Mouse (Mus musculus): ENCODE data around the gene Elfn2. TPM values are rescaled to one million over a fixed set of nuclear protein-coding genes. Genes with fewer than 3 reads are reported as not detected.
A peak's percentile ranks its signal among the peaks of the same experiment; 100 is the strongest.

The Elfn2 gene
- polyA plus RNA-seq, 1 experiment from 2014 or later: 0.21 TPM

DNA sequence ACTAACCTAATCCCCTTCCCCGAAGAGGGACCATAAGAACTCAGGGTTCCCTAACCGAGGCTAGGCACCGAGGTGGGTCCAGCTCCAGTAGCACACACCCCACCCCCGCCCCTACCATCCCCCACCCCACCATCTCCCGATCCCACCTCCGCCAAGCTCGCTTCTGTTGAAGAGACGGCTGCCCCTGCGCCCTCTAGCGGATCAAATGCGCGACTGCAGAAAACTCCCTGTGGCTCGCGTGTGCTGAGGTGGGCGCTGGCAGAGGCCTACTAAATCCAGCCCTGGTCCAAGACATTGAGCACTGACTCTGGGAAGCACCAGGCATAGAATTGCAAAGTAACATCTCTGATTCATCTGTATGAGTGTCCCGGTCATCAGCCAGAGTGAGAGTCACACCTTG is 1.5 kb upstream of the Elfn2 start:
- peaks cover 70% of the 10 kb centered on the region for H3K27me3 ChIP-seq
- H3K4me1 ChIP-seq: peaks cover 16% of the 10 kb centered on the region
- H3K9ac ChIP-seq: no peak overlapping the region
- ATAC-seq (ENCODE audit: insufficient number of reproducible peaks, low FRiP score, low TSS enrichment, low read depth): no peak
- no peaks in the 10 kb centered on the region for H3K36me3 ChIP-seq
- no peak overlapping the region for H3K27ac ChIP-seq (replicated peaks)
- WGBS: 4% methylated on average over 16 of the region's 16 CpGs
- no peaks in the 10 kb centered on the region for H3K9me3 ChIP-seq (replicated peaks)
- no peak overlapping the region for H3K4me3 ChIP-seq (replicated peaks)
- H3K4me2 ChIP-seq (replicated peaks): peak overlapping the region; percentile 12; the same call in 1 of the 2 replicates

DNA sequence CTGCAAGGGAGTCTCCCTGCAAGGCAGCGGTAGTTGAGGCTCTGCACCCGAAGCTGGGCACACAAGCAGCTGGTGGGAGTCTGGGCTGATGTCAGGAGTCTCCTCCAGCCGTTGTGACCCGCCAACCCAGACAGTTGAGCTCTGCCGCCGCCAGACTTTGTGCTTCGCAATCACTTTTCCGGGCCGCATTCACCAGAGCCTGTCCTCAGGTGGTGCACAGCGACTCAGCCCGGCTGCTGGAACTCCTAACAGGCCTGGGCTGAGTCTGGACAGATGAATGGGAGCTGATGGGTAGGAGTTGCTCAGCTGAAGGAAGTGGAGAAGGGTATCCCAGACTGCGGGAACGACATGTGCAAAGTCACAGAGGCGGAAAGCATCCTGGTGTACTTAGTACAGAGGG is 845 bp upstream of the Elfn2 start:
- Histone ChIP-seq H3K4me2 (replicated peaks) (no peak overlapping the region), H3K4me1 (peaks cover 16% of the 10 kb centered on the region), H3K27ac (replicated peaks) (no peak overlapping the region), H3K9ac (no peak overlapping the region), H3K27me3 (peaks cover 76% of the 10 kb centered on the region), H3K9me3 (replicated peaks) (no peaks in the 10 kb centered on the region), H3K36me3 (no peaks in the 10 kb centered on the region), H3K4me3 (replicated peaks) (no peak overlapping the region)
- ATAC-seq (ENCODE audit: insufficient number of reproducible peaks, low FRiP score, low TSS enrichment, low read depth): no peak
- WGBS: 9% methylated on average over 14 of the region's 14 CpGs

DNA sequence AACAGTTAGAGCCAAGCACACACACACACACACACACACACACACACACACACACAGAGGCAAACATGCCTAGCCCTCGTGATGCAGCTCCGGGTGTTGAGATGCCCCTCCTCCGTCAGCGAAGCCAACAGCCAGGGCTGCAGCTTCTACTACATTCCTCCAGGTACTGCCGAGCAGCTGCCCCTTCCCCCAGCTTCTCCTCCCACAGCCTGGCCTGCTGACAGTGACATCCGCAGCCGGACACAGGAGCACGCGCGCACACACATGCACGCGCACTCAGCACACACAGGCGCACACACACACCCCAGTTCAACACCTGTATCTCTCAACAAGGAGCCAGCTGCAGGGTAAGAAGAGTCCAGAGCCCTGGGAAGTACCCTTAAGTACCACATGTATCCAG is 1.6 kb downstream of the Elfn2 start:
- Histone ChIP-seq H3K9me3 (replicated peaks) (no peaks in the 10 kb centered on the region), H3K27me3 (peaks cover 92% of the 10 kb centered on the region), H3K36me3 (no peaks in the 10 kb centered on the region), H3K27ac (replicated peaks) (no peak overlapping the region), H3K4me1 (peaks cover 23% of the 10 kb centered on the region), H3K9ac (no peak overlapping the region), H3K4me2 (replicated peaks) (no peak overlapping the region), H3K4me3 (replicated peaks) (no peak overlapping the region)
- ATAC-seq (ENCODE audit: insufficient number of reproducible peaks, low FRiP score, low TSS enrichment, low read depth): no peak
- 54% methylated on average over 13 of the region's 13 CpGs for WGBS

DNA sequence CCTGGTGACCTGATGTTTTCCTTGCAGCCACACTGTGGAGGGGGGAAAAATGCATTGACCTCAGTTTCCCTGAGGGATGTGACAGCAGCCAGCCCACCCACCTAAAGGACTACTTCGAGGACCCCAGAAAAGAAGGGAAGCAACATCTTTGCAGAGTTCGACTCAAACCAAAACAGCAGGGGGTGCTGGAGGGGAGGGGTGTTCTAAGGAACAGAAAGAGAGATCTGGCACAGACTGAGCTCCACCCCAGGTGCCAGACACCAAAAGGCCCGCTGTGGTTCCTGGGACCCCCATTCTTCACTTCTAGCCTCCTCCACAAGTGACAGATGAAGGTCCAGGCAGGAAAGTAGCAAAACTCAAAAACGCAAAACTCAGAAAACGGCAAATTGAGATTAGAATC is 2.7 kb downstream of the Elfn2 start:
- Histone ChIP-seq H3K4me1 (peaks cover 23% of the 10 kb centered on the region), H3K27ac (replicated peaks) (no peak overlapping the region), H3K4me2 (replicated peaks) (no peak overlapping the region), H3K9ac (no peak overlapping the region), H3K4me3 (replicated peaks) (no peak overlapping the region), H3K36me3 (no peaks in the 10 kb centered on the region), H3K27me3 (peaks cover 98% of the 10 kb centered on the region), H3K9me3 (replicated peaks) (no peaks in the 10 kb centered on the region)
- 46% methylated on average over 5 of the region's 5 CpGs for WGBS
- no peak for ATAC-seq (ENCODE audit: insufficient number of reproducible peaks, low FRiP score, low TSS enrichment, low read depth)

DNA sequence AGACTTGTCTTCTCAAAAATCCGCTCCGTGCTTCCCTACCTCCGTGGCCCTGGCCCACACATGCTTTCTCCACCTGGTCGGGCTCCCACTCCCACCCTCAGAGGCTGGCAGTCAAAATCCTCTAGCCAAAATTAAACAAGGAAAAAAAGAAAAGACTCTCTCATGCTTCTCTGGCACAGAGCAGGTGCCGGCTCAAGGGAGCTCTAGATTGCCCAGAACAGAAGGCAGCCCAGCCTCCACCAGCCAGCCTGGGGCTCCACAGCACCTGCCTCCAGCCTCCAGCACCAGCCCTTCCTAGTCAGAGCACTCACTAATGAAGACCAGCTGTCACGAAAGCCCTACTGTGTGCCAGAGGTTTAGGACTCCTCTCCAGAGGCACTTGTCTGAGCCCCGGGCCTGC is 4.8 kb downstream of the Elfn2 start:
- H3K27me3 ChIP-seq: peaks cover 87% of the 10 kb centered on the region
- H3K4me3 ChIP-seq (replicated peaks): no peak overlapping the region
- no peak overlapping the region for H3K9ac ChIP-seq
- H3K4me1 ChIP-seq: peaks cover 16% of the 10 kb centered on the region
- no peak overlapping the region for H3K4me2 ChIP-seq (replicated peaks)
- WGBS: 70% methylated on average over 7 of the region's 7 CpGs
- no peaks in the 10 kb centered on the region for H3K36me3 ChIP-seq
- no peak for ATAC-seq (ENCODE audit: insufficient number of reproducible peaks, low FRiP score, low TSS enrichment, low read depth)
- no peak overlapping the region for H3K27ac ChIP-seq (replicated peaks)
- no peaks in the 10 kb centered on the region for H3K9me3 ChIP-seq (replicated peaks)

DNA sequence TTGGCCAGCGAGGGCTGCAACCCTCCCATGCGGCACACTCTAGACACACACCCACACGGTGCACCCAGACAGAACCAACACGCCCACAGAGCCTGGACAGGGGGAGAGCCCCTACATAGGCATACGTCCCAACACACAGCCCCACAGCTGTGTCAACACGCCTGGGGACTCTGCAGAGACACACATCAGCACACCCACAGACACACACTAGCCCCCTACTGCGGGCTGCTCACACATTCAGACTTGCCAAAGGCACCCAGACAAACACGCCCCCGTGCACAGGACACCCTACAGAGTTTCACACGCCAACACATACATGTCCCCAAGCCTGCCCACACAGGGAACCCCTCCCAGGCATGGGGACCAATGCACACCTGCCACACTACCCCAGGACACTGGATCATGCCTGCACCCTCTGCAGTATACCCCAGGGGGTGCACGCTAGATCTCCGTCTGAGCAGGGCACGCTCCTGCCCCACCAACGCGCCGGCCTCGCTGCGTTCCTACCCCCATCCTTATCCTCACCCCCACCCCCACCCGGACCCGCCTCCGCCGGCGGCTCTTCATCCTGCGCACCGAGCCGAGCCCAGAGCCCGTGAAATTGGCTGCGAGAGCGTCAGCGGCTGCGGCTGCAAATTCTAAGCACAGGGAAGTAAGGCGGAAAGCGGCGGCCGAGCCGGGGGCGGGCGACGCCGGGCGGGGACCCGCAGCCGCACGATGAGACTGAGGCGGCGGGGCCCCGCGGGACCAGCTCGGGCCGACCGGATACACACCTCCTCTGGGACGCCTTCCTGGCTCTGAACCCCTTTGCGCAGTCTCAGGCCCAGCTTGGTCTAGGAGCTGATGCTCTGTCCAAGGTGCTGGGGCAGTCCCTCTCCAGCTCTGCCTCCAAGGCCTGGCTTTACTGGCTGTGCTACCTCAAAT is 6.0 kb downstream of the Elfn2 start:
- H3K36me3 ChIP-seq: no peaks in the 10 kb centered on the region
- no peak for ATAC-seq (ENCODE audit: insufficient number of reproducible peaks, low FRiP score, low TSS enrichment, low read depth)
- H3K4me3 ChIP-seq (replicated peaks): peak overlapping the region; percentile 12
- H3K4me2 ChIP-seq (replicated peaks): peak overlapping the region; percentile 44
- H3K4me1 ChIP-seq: peaks cover 6% of the 10 kb centered on the region
- 9% methylated on average over 53 of the region's 53 CpGs for WGBS
- peaks cover 76% of the 10 kb centered on the region for H3K27me3 ChIP-seq
- H3K9ac ChIP-seq: no peak overlapping the region
- no peak overlapping the region for H3K27ac ChIP-seq (replicated peaks)
- H3K9me3 ChIP-seq (replicated peaks): no peaks in the 10 kb centered on the region

DNA sequence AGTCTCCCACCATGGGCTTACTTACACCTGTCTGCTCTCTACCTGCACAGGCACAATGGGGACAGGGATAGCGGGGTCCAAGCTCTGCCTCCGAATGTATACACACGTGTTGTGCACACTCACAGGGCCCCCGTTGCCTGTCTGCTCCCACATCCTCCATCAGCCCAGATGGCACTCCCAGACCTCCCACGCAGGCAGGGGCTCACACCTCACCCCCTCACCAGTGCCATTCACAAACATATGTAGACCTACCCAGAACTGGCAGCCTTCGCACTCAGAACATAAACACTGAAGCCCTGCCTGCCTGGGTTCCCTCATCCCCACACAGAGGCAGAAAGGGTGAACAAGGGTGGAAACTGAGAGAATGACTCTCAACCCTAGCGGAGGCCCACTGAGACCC is 6.6 kb downstream of the Elfn2 start:
- WGBS: 73% methylated on average over 7 of the region's 7 CpGs
- Histone ChIP-seq H3K4me2 (replicated peaks) (no peak overlapping the region), H3K27me3 (peaks cover 69% of the 10 kb centered on the region), H3K4me1 (peaks cover 6% of the 10 kb centered on the region), H3K27ac (replicated peaks) (no peak overlapping the region), H3K4me3 (replicated peaks) (no peak overlapping the region), H3K9ac (no peak overlapping the region), H3K36me3 (no peaks in the 10 kb centered on the region), H3K9me3 (replicated peaks) (no peaks in the 10 kb centered on the region)
- no peak for ATAC-seq (ENCODE audit: insufficient number of reproducible peaks, low FRiP score, low TSS enrichment, low read depth)

DNA sequence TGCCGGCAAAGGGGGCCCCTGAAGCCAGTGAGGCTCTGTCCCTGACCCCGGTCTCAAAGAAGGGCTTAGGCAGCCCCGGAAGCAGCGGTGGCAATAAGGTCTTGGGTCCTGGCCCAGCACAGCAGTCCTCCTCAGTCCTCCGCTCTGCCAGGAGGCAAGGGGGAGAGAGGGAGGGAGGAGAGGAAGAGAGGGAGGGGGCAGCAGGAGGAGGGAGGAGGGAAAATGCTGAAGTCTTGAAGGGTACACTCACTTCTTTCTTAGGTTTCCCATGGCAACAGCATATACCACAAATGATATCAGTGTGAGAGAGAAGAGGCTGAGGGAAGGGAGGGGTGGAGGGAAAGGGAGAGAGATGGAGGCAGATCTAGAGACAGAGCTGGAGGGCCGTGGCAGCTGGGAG is 7.9 kb downstream of the Elfn2 start:
- no peaks in the 10 kb centered on the region for H3K9me3 ChIP-seq (replicated peaks)
- 33% methylated on average over 6 of the region's 6 CpGs for WGBS
- H3K9ac ChIP-seq: no peak overlapping the region
- ATAC-seq (ENCODE audit: insufficient number of reproducible peaks, low FRiP score, low TSS enrichment, low read depth): no peak
- H3K4me3 ChIP-seq (replicated peaks): no peak overlapping the region
- H3K27ac ChIP-seq (replicated peaks): no peak overlapping the region
- H3K36me3 ChIP-seq: no peaks in the 10 kb centered on the region
- H3K4me1 ChIP-seq: peaks cover 6% of the 10 kb centered on the region
- no peak overlapping the region for H3K4me2 ChIP-seq (replicated peaks)
- peaks cover 56% of the 10 kb centered on the region for H3K27me3 ChIP-seq

DNA sequence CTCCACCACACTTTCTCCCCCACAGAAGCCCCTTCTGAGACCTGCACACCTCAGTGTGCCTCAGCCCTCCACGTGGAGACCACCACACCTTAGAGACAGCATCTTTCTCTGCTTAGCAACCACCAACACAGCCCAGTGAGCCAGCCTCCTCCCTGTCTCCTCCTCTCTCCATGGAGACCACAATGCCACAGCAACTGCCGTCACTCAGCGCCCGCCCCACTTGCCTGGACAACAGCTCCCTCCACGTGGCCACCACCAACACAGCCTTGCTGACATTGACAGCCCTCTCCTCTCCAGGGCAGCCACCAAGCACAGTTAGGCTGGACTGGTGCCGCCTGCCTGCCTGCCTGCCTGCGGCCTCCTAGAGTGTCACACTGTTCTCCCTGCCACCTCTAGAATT is 8.8 kb downstream of the Elfn2 start:
- Histone ChIP-seq H3K4me2 (replicated peaks) (no peak overlapping the region), H3K36me3 (no peaks in the 10 kb centered on the region), H3K9ac (no peak overlapping the region), H3K4me1 (peaks cover 6% of the 10 kb centered on the region), H3K4me3 (replicated peaks) (no peak overlapping the region), H3K27ac (replicated peaks) (no peak overlapping the region), H3K27me3 (peaks cover 48% of the 10 kb centered on the region), H3K9me3 (replicated peaks) (no peaks in the 10 kb centered on the region)
- 28% methylated on average over 7 of the region's 7 CpGs for WGBS
- ATAC-seq (ENCODE audit: insufficient number of reproducible peaks, low FRiP score, low TSS enrichment, low read depth): no peak

DNA sequence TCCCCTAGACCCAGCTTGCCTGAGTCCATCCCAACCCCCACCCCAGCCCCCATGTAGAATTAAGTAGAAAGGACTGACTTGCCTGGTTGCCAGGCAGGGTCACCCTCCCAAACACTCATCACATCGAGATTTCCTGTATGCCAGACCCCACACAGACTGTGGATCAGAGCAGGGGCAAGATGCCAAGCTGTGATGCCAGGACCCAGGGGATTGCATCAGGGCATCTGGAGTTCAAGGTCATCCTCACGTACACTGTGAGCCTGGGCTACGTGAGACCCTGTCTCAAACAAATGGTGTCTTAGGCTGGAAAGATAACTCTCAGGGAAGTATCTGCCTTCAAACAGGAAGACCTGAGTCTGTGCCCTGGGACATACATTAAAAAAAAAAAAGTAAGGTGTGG is 11.9 kb downstream of the Elfn2 start:
- WGBS: 53% methylated on average over 3 of the region's 3 CpGs
- Histone ChIP-seq H3K4me3 (replicated peaks) (no peak overlapping the region), H3K4me2 (replicated peaks) (no peak overlapping the region), H3K4me1 (no peaks in the 10 kb centered on the region), H3K9ac (no peak overlapping the region), H3K27me3 (peaks cover 16% of the 10 kb centered on the region), H3K36me3 (no peaks in the 10 kb centered on the region), H3K27ac (replicated peaks) (no peak overlapping the region), H3K9me3 (replicated peaks) (no peaks in the 10 kb centered on the region)
- no peak for ATAC-seq (ENCODE audit: insufficient number of reproducible peaks, low FRiP score, low TSS enrichment, low read depth)

DNA sequence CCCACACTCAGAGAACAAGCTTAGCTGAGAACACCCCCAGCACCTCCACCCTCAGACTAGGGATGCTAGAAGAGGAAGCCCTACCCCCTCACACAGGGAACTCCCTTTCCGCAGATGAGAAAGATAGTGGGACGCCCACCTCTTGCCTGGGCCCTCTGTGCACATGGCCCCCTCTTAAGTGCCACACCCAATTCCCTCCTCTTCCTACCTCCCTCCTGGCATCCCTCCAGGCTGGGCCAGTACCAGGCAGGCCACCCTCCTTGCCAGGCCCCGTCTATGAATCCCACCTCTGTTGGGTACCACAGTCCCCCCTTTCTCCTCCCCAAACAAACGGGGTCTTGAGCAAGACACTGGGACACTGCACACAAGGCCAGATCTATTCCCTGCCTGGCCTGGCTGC is 13.7 kb downstream of the Elfn2 start:
- H3K4me2 ChIP-seq (replicated peaks): no peak overlapping the region
- H3K9me3 ChIP-seq (replicated peaks): no peaks in the 10 kb centered on the region
- no peaks in the 10 kb centered on the region; the same call in 1 of the 2 replicates for H3K27me3 ChIP-seq
- no peaks in the 10 kb centered on the region for H3K4me1 ChIP-seq
- H3K9ac ChIP-seq: no peak overlapping the region
- 54% methylated on average over 4 of the region's 4 CpGs for WGBS
- no peak overlapping the region for H3K4me3 ChIP-seq (replicated peaks)
- no peak for ATAC-seq (ENCODE audit: insufficient number of reproducible peaks, low FRiP score, low TSS enrichment, low read depth)
- no peak overlapping the region for H3K27ac ChIP-seq (replicated peaks)
- no peaks in the 10 kb centered on the region for H3K36me3 ChIP-seq

DNA sequence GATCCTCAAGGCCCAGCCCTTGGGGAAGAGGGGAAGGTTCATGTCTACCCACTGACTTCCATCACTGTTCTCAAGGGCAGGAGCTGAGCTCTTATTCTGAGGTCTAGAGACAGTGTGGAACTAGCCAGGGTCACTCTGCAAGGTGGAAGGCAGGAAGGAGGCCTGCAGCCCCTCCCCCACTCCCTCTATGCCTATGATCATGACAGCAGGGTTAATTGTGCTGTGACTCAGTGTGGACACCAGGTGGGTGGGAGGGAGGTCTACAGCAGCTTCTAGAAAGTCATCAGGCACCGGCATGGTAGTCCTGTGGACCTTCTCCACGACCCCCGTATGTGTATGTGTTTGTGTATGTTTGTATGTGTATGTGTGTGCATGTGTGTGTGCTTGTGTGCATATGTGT is 14.6 kb downstream of the Elfn2 start:
- WGBS: 92% methylated on average over 3 of the region's 3 CpGs
- Histone ChIP-seq H3K27ac (replicated peaks) (no peak overlapping the region), H3K9me3 (replicated peaks) (no peaks in the 10 kb centered on the region), H3K27me3 (no peaks in the 10 kb centered on the region; the same call in 1 of the 2 replicates), H3K4me3 (replicated peaks) (no peak overlapping the region), H3K4me2 (replicated peaks) (no peak overlapping the region), H3K4me1 (no peaks in the 10 kb centered on the region), H3K36me3 (no peaks in the 10 kb centered on the region), H3K9ac (no peak overlapping the region)
- no peak for ATAC-seq (ENCODE audit: insufficient number of reproducible peaks, low FRiP score, low TSS enrichment, low read depth)
